22 mouse cellular contexts compared by ENCODE assay signal in genomic region chr8:115850552-115850951, GRCm38 (mm10).
DNase-seq lines count a peak whose midpoint lies in the region; ATAC-seq and TF ChIP-seq lines count a peak whose summit lies in the region.
"Had no signal": no experiment of that assay in that cellular context is flagged by ENCODE, and none has a peak within 500 bp of the region (broad histone marks: within the 10 kb centered on the region; RNA-seq: fewer than 3 reads in every experiment).

No protein-coding gene starts in this region.

- TF ChIP-seq EP300 in stomach, postnatal 0 days (optimal IDR thresholded peaks at IDR 0.05): no peak

- no peak overlapping the region for H3K27ac ChIP-seq in kidney, embryonic 14.5 days (ENCODE audit: low read depth, low read length)
- no peak overlapping the region for H3K27ac ChIP-seq in kidney, postnatal 0 days
- no peak overlapping the region for H3K27ac ChIP-seq in stomach, postnatal 0 days (replicated peaks)
- H3K27ac ChIP-seq: embryonic facial prominence, embryonic 13.5 days; heart, embryonic 10.5 days; hindbrain, embryonic 13.5 days had no signal

- H3K36me3 ChIP-seq in kidney, embryonic 14.5 days (ENCODE audit: control insufficient read depth, insufficient read depth, low read length): no peaks in the 10 kb centered on the region
- H3K36me3 ChIP-seq in kidney, postnatal 0 days (ENCODE audit: insufficient read depth, low read length): no peaks in the 10 kb centered on the region
- no peaks in the 10 kb centered on the region for H3K36me3 ChIP-seq in stomach, postnatal 0 days (ENCODE audit: control insufficient read depth, insufficient read depth, low read length)
- H3K36me3 ChIP-seq: embryonic facial prominence, embryonic 13.5 days; heart, embryonic 10.5 days; hindbrain, embryonic 13.5 days had no signal

- H3K9ac ChIP-seq in kidney, embryonic 14.5 days (ENCODE audit: low read depth, low read length): no peak overlapping the region
- no peak overlapping the region for H3K9ac ChIP-seq in kidney, postnatal 0 days (ENCODE audit: low read depth, low read length)
- no peak overlapping the region for H3K9ac ChIP-seq in stomach, postnatal 0 days (ENCODE audit: low read length)
- H3K9ac ChIP-seq: embryonic facial prominence, embryonic 13.5 days; hindbrain, embryonic 13.5 days had no signal

- peak; percentile 85 for DNase-seq in kidney, adult 11 months
- peak; percentile 77 to 89 for DNase-seq in kidney, adult 8-10 months
- DNase-seq in kidney, postnatal 0 days (ENCODE audit: low spot score): peak; percentile 32
- DNase-seq in kidney, postnatal 36 days: peak; percentile 72 to 86
- DNase-seq in stomach, postnatal 0 days (ENCODE audit: low spot score): no peak
- DNase-seq in frontal cortex, postnatal 14 days (ENCODE audit: low spot score in 2 of 2): no peak
- DNase-seq in adipocyte (ENCODE audit: low spot score): no peak
- DNase-seq: adrenal gland, adult 2 months; adrenal gland, postnatal 25 days; cerebellum, adult 18-20 months; cerebellum, adult 9-11 months; cerebellum, postnatal 36 days; gastrocnemius, postnatal 10 days; heart, adult 18-20 months; heart, postnatal 10 days had no signal

- no peak for ATAC-seq in kidney, embryonic 14.5 days (ENCODE audit: low FRiP score, low TSS enrichment)
- peak; percentile 92 for ATAC-seq in kidney, postnatal 0 days (replicated peaks; ENCODE audit: low FRiP score, low read depth)
- ATAC-seq in stomach, postnatal 0 days (ENCODE audit: low FRiP score, low TSS enrichment): no peak
- ATAC-seq: activated CD4-positive, CD25-positive, alpha-beta regulatory T cell, adult 4 months; forebrain, embryonic 14.5 days; Patski had no signal

- H3K27me3 ChIP-seq in kidney, embryonic 14.5 days (ENCODE audit: control insufficient read depth, insufficient read depth, low read length): no peaks in the 10 kb centered on the region
- H3K27me3 ChIP-seq in kidney, postnatal 0 days (ENCODE audit: insufficient read depth, low read length): no peaks in the 10 kb centered on the region
- H3K27me3 ChIP-seq in stomach, postnatal 0 days (ENCODE audit: control insufficient read depth, insufficient read depth, low read length): no peaks in the 10 kb centered on the region
- H3K27me3 ChIP-seq: embryonic facial prominence, embryonic 13.5 days; hindbrain, embryonic 13.5 days; Patski had no signal

- H3K9me3 ChIP-seq in kidney, embryonic 14.5 days (ENCODE audit: control insufficient read depth, low read length): no peaks in the 10 kb centered on the region
- no peaks in the 10 kb centered on the region for H3K9me3 ChIP-seq in kidney, postnatal 0 days (replicated peaks; ENCODE audit: low read length)
- no peaks in the 10 kb centered on the region for H3K9me3 ChIP-seq in stomach, postnatal 0 days (ENCODE audit: control insufficient read depth, low read length)
- H3K9me3 ChIP-seq: embryonic facial prominence, embryonic 13.5 days; heart, embryonic 10.5 days; hindbrain, embryonic 13.5 days had no signal

- no peaks in the 10 kb centered on the region for H3K4me1 ChIP-seq in kidney, embryonic 14.5 days (ENCODE audit: control insufficient read depth, insufficient read depth, low read length)
- H3K4me1 ChIP-seq in kidney, postnatal 0 days (replicated peaks; ENCODE audit: insufficient read depth, low read length): no peaks in the 10 kb centered on the region
- no peaks in the 10 kb centered on the region for H3K4me1 ChIP-seq in stomach, postnatal 0 days (replicated peaks; ENCODE audit: control insufficient read depth, insufficient read depth)
- H3K4me1 ChIP-seq: embryonic facial prominence, embryonic 13.5 days; heart, embryonic 10.5 days; hindbrain, embryonic 13.5 days had no signal

- no peak for TF ChIP-seq CTCF in kidney, postnatal 0 days (IDR thresholded peaks at IDR 0.05; ENCODE audit: low read depth)
- TF ChIP-seq CTCF in stomach, postnatal 0 days (IDR thresholded peaks at IDR 0.05; ENCODE audit: low read depth): no peak

- no peak overlapping the region for H3K4me2 ChIP-seq in kidney, embryonic 14.5 days (replicated peaks; ENCODE audit: low read depth, low read length)
- no peak overlapping the region for H3K4me2 ChIP-seq in kidney, postnatal 0 days (ENCODE audit: low read length)
- H3K4me2 ChIP-seq in stomach, postnatal 0 days (replicated peaks; ENCODE audit: low read depth): no peak overlapping the region
- H3K4me2 ChIP-seq: embryonic facial prominence, embryonic 13.5 days; hindbrain, embryonic 13.5 days had no signal

- no peak overlapping the region for H3K4me3 ChIP-seq in kidney, embryonic 14.5 days (ENCODE audit: low read length)
- no peak overlapping the region for H3K4me3 ChIP-seq in kidney, postnatal 0 days (replicated peaks; ENCODE audit: low read depth, low read length)
- no peak overlapping the region for H3K4me3 ChIP-seq in stomach, postnatal 0 days (ENCODE audit: low read depth, low read length)
- H3K4me3 ChIP-seq: embryonic facial prominence, embryonic 13.5 days; heart, embryonic 10.5 days; hindbrain, embryonic 13.5 days had no signal

- 42% methylated on average over 1 of the region's 1 CpGs for WGBS in kidney, embryonic 14.5 days
- 46% methylated on average over 1 of the region's 1 CpGs for WGBS in kidney, postnatal 0 days
- 68% methylated on average over 1 of the region's 1 CpGs for WGBS in stomach, postnatal 0 days

Comparison
In these comparisons a context has a peak if more than half of its experiments do, and no peak if none do; other contexts are left out.
1. DNase-seq: peak in kidney, adult 11 months (single experiment), kidney, adult 8-10 months (2 of 2), kidney, postnatal 0 days (single experiment) and kidney, postnatal 36 days (2 of 2); none in stomach, postnatal 0 days (single experiment), frontal cortex, postnatal 14 days (0 of 2) and adipocyte (single experiment).